16 mouse cellular contexts compared by ENCODE assay signal in genomic region chr2:71835556-71835955, GRCm38 (mm10).
"Had no signal": no experiment of that assay in that cellular context is flagged by ENCODE, and none has a peak within 500 bp of the region (broad histone marks: within the 10 kb centered on the region; RNA-seq: fewer than 3 reads in every experiment).

No protein-coding gene starts in this region.

- H3K9ac ChIP-seq: neural tube, embryonic 13.5 days; neural tube, embryonic 15.5 days; stomach, embryonic 15.5 days had no signal

- H3K4me2 ChIP-seq: neural tube, embryonic 13.5 days; neural tube, embryonic 15.5 days; stomach, embryonic 15.5 days had no signal

- DNase-seq: retina, postnatal 1 day; right cerebral cortex, adult 18-20 months; right cerebral cortex, postnatal 14 days; right cerebral cortex, postnatal 25 days; right cerebral cortex, postnatal 4 days; spleen, adult 18-20 months; thymus, adult 18-20 months; thymus, adult 2 months; thymus, postnatal 14 days; thymus, postnatal 25 days; thymus, postnatal 36 days; thymus, postnatal 4 days had no signal

- H3K9me3 ChIP-seq: neural tube, embryonic 13.5 days; neural tube, embryonic 15.5 days; stomach, embryonic 15.5 days had no signal

- H3K27me3 ChIP-seq: neural tube, embryonic 13.5 days; neural tube, embryonic 15.5 days; stomach, embryonic 15.5 days had no signal

- H3K4me3 ChIP-seq: neural tube, embryonic 13.5 days; neural tube, embryonic 15.5 days; stomach, embryonic 15.5 days had no signal

- H3K36me3 ChIP-seq: neural tube, embryonic 15.5 days; stomach, embryonic 15.5 days had no signal

- H3K4me1 ChIP-seq: neural tube, embryonic 13.5 days; neural tube, embryonic 15.5 days; stomach, embryonic 15.5 days had no signal

- H3K27ac ChIP-seq: neural tube, embryonic 13.5 days; neural tube, embryonic 15.5 days; stomach, embryonic 15.5 days; stomach, postnatal 0 days had no signal
